Mouse (Mus musculus): Measurements from ENCODE around the gene Gm17387. TPM values are rescaled to one million over a fixed set of nuclear protein-coding genes. Genes with fewer than 3 reads are reported as not detected.
A peak's percentile ranks its signal among the peaks of the same experiment; 100 is the strongest.

Gene Gm17387
- polyA plus RNA-seq (2017; shearing (Covaris generic)), result not detected

- ATAC-seq, result no peak
Observed at GRCm38 (mm10) chr7:141028831-141029230, at the start of gene Gm17387. TSS of gene Gm17387 (plus strand) at chr7:141029131.

- no peak for ATAC-seq
Observed at GRCm38 (mm10) chr7:140981704-140982103, 47.2 kb upstream of the Gm17387 start.

GRCm38 (mm10) chr7:140982971-140983370 lies 46.0 kb upstream of the Gm17387 start:
- no peak for ATAC-seq

GRCm38 (mm10) chr7:140987182-140988138 lies 41.5 kb upstream of the Gm17387 start:
- no peak for ATAC-seq

- ATAC-seq, result no peak
Observed at GRCm38 (mm10) chr7:140989022-140989421, 39.9 kb upstream of the Gm17387 start.

GRCm38 (mm10) chr7:140990185-140990584 lies 38.7 kb upstream of the Gm17387 start:
- ATAC-seq, result no peak

- ATAC-seq, result peak; percentile 65
Observed at GRCm38 (mm10) chr7:140990622-140991021, 38.3 kb upstream of the Gm17387 start.

GRCm38 (mm10) chr7:140991117-140991689 lies 37.7 kb upstream of the Gm17387 start:
- peak; percentile 54 for ATAC-seq

- no peak for ATAC-seq
Observed at GRCm38 (mm10) chr7:140997817-140998216, 31.1 kb upstream of the Gm17387 start.

- peak; percentile 89 for ATAC-seq
Observed at GRCm38 (mm10) chr7:140998853-140999700, 29.9 kb upstream of the Gm17387 start.

- ATAC-seq, result no peak
Observed at GRCm38 (mm10) chr7:141000881-141001708, 27.8 kb upstream of the Gm17387 start.

GRCm38 (mm10) chr7:141003248-141004010 lies 25.5 kb upstream of the Gm17387 start:
- ATAC-seq, result no peak

- peak; percentile 29 for ATAC-seq
Observed at GRCm38 (mm10) chr7:141006446-141006845, 22.5 kb upstream of the Gm17387 start.

- no peak for ATAC-seq
Observed at GRCm38 (mm10) chr7:141006914-141007313, 22.0 kb upstream of the Gm17387 start.

GRCm38 (mm10) chr7:141008312-141008761 lies 20.6 kb upstream of the Gm17387 start:
- ATAC-seq, result no peak

GRCm38 (mm10) chr7:141008938-141009660 lies 19.8 kb upstream of the Gm17387 start:
- ATAC-seq, result peak; percentile 68

GRCm38 (mm10) chr7:141009665-141010064 lies 19.3 kb upstream of the Gm17387 start:
- peak; percentile 44 for ATAC-seq

- no peak for ATAC-seq
Observed at GRCm38 (mm10) chr7:141010593-141010992, 18.3 kb upstream of the Gm17387 start, which contains the start of gene Ifitm3. TSS of gene Ifitm3 (minus strand) at chr7:141010770.

GRCm38 (mm10) chr7:141011238-141011770 lies 17.6 kb upstream of the Gm17387 start:
- no peak for ATAC-seq

Measured in activated CD4-positive, CD25-positive, alpha-beta regulatory T cell, adult 4 months (primary cell).